Mouse (Mus musculus): ENCODE data around the gene Padi4.

- TF ChIP-seq CTCF (IDR thresholded peaks at IDR 0.05; ENCODE audit: control insufficient read depth, insufficient read depth, insufficient replicate concordance, low read depth, low read length), result no peak
- TF ChIP-seq POLR2A (IDR thresholded peaks at IDR 0.05; ENCODE audit: control insufficient read depth, low read depth, low read length), result no peak
Observed at GRCm38 (mm10) chr4:140722710-140723109, 51.3 kb downstream of the Padi4 start.

Measured in testis, adult 2 months (tissue).